Mouse (Mus musculus): ENCODE data around the gene Samhd1. TPM values are rescaled to one million over a fixed set of nuclear protein-coding genes. Genes with fewer than 3 reads are reported as not detected.

Samhd1 gene
- total and polyA plus RNA-seq, 3 experiments: 32.8 to 79.5 (median 67.9) TPM

DNA sequence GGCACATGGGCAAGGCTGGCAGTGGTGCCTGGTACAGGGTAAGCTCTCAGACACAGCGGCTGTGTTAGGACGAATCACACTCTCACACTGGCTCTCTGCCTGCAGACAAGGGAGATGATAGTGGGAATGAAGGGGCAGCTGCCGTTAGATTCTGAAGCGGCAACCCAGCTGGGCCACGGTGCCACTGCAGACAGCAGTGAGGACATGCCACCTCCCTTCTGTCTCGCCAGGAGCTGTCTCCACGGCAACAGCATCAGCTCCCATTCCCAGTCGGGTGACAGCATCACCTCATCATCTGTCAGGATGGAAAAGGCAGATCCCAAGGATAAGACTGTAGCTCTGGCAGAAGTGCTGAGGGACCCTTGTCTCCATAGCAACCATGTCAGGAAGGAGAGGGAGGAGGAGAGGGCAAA, 85.2 kb downstream of the Samhd1 start:
- in situ Hi-C loops (cut with MboI; ENCODE audit: low pct_ligation_motif_present, low pct_unique_long_range_greater_than_20kb, low sequenced_read_pairs) (no loop called here), dilution Hi-C loops (cut with MboI; ENCODE audit: extremely low pct_ligation_motif_present, extremely low pct_unique_long_range_greater_than_20kb, low sequenced_read_pairs) (no loop called here)
- Histone ChIP-seq H3K79me2 (replicated peaks; ENCODE audit: control insufficient read depth, extremely low read depth, insufficient read depth, poor library complexity, severe bottlenecking) (no peaks in the 10 kb centered on the region), H3K27me3 (replicated peaks) (no peaks in the 10 kb centered on the region), H3K27ac (ENCODE audit: insufficient read depth, low read depth) (no peak overlapping the region), H3K4me3 (replicated peaks in 1 of 3; ENCODE audit: low read depth in 2 of 3, low read length in 2 of 3, poor library complexity in 1 of 3) (no peak overlapping the region), H3K9ac (ENCODE audit: insufficient read depth, low read depth) (no peak overlapping the region), H3K4me1 (ENCODE audit: control insufficient read depth in 1 of 2, insufficient read depth in 2 of 2) (peaks cover 8 to 41% of the 10 kb centered on the region in 2 experiments), H3K9me3 (replicated peaks; ENCODE audit: low read length) (peaks cover 4% of the 10 kb centered on the region), H3K4me2 (ENCODE audit: insufficient read depth, low read depth, poor library complexity, severe bottlenecking) (no peak overlapping the region), H3K36me3 (replicated peaks in 1 of 2; ENCODE audit: control insufficient read depth in 1 of 2, insufficient read depth in 1 of 2, low read length in 1 of 2) (peaks cover 0 to 11% of the 10 kb centered on the region in 2 experiments)
- TF ChIP-seq BHLHE40 (IDR thresholded peaks at IDR 0.05; ENCODE audit: low read depth, low read length) (no peak), TCF12 (IDR thresholded peaks at IDR 0.05; ENCODE audit: low read depth, low read length) (no peak), ETS1 (conservative IDR thresholded peaks at IDR 0.05; ENCODE audit: low read depth, low read length) (no peak), ELF1 (IDR thresholded peaks at IDR 0.05; ENCODE audit: low read depth, low read length) (no peak), SMC3 (IDR thresholded peaks at IDR 0.05; ENCODE audit: low read depth, low read length) (no peak), POLR2A (IDR thresholded peaks at IDR 0.05; ENCODE audit: low read depth, low read length) (no peak), JUN (IDR thresholded peaks at IDR 0.05; ENCODE audit: insufficient read depth, low read depth, low read length) (no peak)
- DNase-seq (ENCODE audit: extremely low read depth): no peak

DNA sequence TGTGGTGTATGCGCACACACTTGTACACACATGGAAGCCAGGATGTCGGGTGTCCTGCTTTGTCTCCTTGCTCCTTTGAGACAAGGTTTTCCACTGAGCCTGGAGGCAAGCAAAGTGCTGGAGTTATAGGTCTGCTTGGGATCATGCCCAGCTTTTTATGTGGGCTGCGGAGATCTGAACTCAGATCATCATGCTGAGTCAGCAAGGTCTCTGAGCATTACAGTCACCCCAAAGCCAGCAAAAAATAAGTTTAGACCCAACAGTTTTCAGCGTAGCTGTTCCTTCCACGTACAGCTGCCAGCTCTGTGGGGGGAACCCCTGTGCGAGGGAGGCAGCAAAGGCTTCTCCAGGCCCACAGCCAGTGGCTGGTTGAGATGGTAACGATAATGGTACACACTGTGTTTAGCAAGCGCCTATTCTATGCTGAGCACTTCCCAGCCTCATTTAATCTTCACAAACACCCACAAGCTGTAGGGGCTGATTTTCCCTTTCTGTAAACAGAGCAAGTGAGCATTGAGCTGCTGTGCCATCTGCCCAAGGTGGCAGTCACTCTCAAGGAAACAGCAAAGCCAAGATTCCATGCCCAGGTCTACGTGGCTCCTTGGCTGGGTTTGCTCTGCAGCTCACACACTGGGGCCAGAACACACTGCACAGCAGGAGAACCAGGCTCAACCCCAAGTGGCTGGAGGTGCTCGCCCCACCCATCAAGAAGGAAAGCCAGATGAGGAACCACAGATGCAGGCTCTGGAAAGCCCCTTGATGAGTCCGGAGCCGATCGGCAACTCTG, 86.5 kb downstream of the Samhd1 start:
- in situ Hi-C loops (cut with MboI; ENCODE audit: low pct_ligation_motif_present, low pct_unique_long_range_greater_than_20kb, low sequenced_read_pairs): no loop called here

More for the DNA sequence above, 86.5 kb downstream of the Samhd1 start:
- Histone ChIP-seq H3K4me2 (ENCODE audit: insufficient read depth, low read depth, poor library complexity, severe bottlenecking) (peak overlapping the region; percentile 2; the same call in 1 of the 2 replicates), H3K27ac (ENCODE audit: insufficient read depth, low read depth) (no peak overlapping the region), H3K27me3 (replicated peaks) (no peaks in the 10 kb centered on the region), H3K36me3 (replicated peaks in 1 of 2; ENCODE audit: control insufficient read depth in 1 of 2, insufficient read depth in 1 of 2, low read length in 1 of 2) (peaks cover 0 to 13% of the 10 kb centered on the region in 2 experiments), H3K4me1 (ENCODE audit: control insufficient read depth in 1 of 2, insufficient read depth in 2 of 2) (peaks cover 8 to 33% of the 10 kb centered on the region in 2 experiments), H3K9ac (ENCODE audit: insufficient read depth, low read depth) (no peak overlapping the region), H3K79me2 (replicated peaks; ENCODE audit: control insufficient read depth, extremely low read depth, insufficient read depth, poor library complexity, severe bottlenecking) (no peaks in the 10 kb centered on the region), H3K4me3 (replicated peaks in 1 of 3; ENCODE audit: low read depth in 2 of 3, low read length in 2 of 3, poor library complexity in 1 of 3) (no peak overlapping the region), H3K9me3 (replicated peaks; ENCODE audit: low read length) (peaks cover 4% of the 10 kb centered on the region)
- dilution Hi-C loops (cut with MboI; ENCODE audit: extremely low pct_ligation_motif_present, extremely low pct_unique_long_range_greater_than_20kb, low sequenced_read_pairs): no loop called here
- TF ChIP-seq EP300 (IDR thresholded peaks at IDR 0.05; ENCODE audit: low read length): 0 out of 2 replicates have a peak, but pooled peaks have one; percentile 18
- TF ChIP-seq MAX (IDR thresholded peaks at IDR 0.05; ENCODE audit: low read length): 0 out of 2 replicates have a peak, but pooled peaks have one; percentile 22
- TF ChIP-seq HCFC1 (IDR thresholded peaks at IDR 0.05; ENCODE audit: low read depth, low read length): no peak
- 0 out of 2 replicates have a peak, but pooled peaks have one; percentile 45 for TF ChIP-seq MAZ (IDR thresholded peaks at IDR 0.05; ENCODE audit: low read depth, low read length)
- TF ChIP-seq MAFK (IDR thresholded peaks at IDR 0.05; ENCODE audit: insufficient replicate concordance, low read length): peak; percentile 89
- no peak for TF ChIP-seq E2F4 (IDR thresholded peaks at IDR 0.05; ENCODE audit: insufficient replicate concordance, low read depth, low read length)
- peak; percentile 73 for DNase-seq (ENCODE audit: extremely low read depth)

Other genes starting within 250 kb of the Samhd1 start
- 3.2 and 3.8 TPM in 2 replicates for gene Sla2, start 248.1 kb downstream of the Samhd1 start, total RNA-seq (2012; rRNA removed)
- gene Sla2, start 248.1 kb downstream of the Samhd1 start, total RNA-seq (2014; rRNA removed): 0.49 and 1.1 TPM in 2 replicates
- gene Sla2, start 248.1 kb downstream of the Samhd1 start, polyA plus RNA-seq (2012; ENCODE audit: insufficient read length, low read depth): 1.4 and 1.9 TPM in 2 replicates
- gene Ndrg3, start 143.2 kb downstream of the Samhd1 start, total RNA-seq (2012; rRNA removed): 20.9 and 21.8 TPM in 2 replicates
- gene Ndrg3, start 143.2 kb downstream of the Samhd1 start, total RNA-seq (2014; rRNA removed): 12.9 and 16.6 TPM in 2 replicates
- gene Ndrg3, start 143.2 kb downstream of the Samhd1 start, polyA plus RNA-seq (2012; ENCODE audit: insufficient read length, low read depth): 27.5 and 34.3 TPM in 2 replicates
- 23.2 and 23.4 TPM in 2 replicates for gene Dsn1, start 128.1 kb downstream of the Samhd1 start, total RNA-seq (2012; rRNA removed)
- gene Dsn1, start 128.1 kb downstream of the Samhd1 start, total RNA-seq (2014; rRNA removed): 34.3 and 38.0 TPM in 2 replicates
- gene Dsn1, start 128.1 kb downstream of the Samhd1 start, polyA plus RNA-seq (2012; ENCODE audit: insufficient read length, low read depth): 25.6 and 26.5 TPM in 2 replicates
- 1.0 and 2.0 TPM in 2 replicates for gene Soga1, start 56.0 kb downstream of the Samhd1 start, total RNA-seq (2012; rRNA removed)
- gene Soga1, start 56.0 kb downstream of the Samhd1 start, total RNA-seq (2014; rRNA removed): 0.31 and 0.39 TPM in 2 replicates
- 1.8 and 2.0 TPM in 2 replicates for gene Soga1, start 56.0 kb downstream of the Samhd1 start, polyA plus RNA-seq (2012; ENCODE audit: insufficient read length, low read depth)
- not detected in 2 replicates for gene Tldc2, start 48.2 kb downstream of the Samhd1 start, total RNA-seq (2012; rRNA removed)
- gene Tldc2, start 48.2 kb downstream of the Samhd1 start, total RNA-seq (2014; rRNA removed): not detected in 2 replicates
- not detected in 2 replicates for gene Tldc2, start 48.2 kb downstream of the Samhd1 start, polyA plus RNA-seq (2012; ENCODE audit: insufficient read length, low read depth)
- 14.9 and 16.0 TPM in 2 replicates for gene Rbl1, start 69.3 kb upstream of the Samhd1 start, total RNA-seq (2012; rRNA removed)
- gene Rbl1, start 69.3 kb upstream of the Samhd1 start, total RNA-seq (2014; rRNA removed): 27.4 and 29.5 TPM in 2 replicates
- gene Rbl1, start 69.3 kb upstream of the Samhd1 start, polyA plus RNA-seq (2012; ENCODE audit: insufficient read length, low read depth): 21.9 and 23.2 TPM in 2 replicates
- 336 and 350 TPM in 2 replicates for gene Rpn2, start 143.8 kb upstream of the Samhd1 start, total RNA-seq (2012; rRNA removed)
- gene Rpn2, start 143.8 kb upstream of the Samhd1 start, total RNA-seq (2014; rRNA removed): 277 and 301 TPM in 2 replicates
- gene Rpn2, start 143.8 kb upstream of the Samhd1 start, polyA plus RNA-seq (2012; ENCODE audit: insufficient read length, low read depth): 255 and 296 TPM in 2 replicates
- 0.25 TPM in 2 replicates for gene Mroh8, start 144.3 kb upstream of the Samhd1 start, total RNA-seq (2012; rRNA removed)
- 0.16 TPM in 1 of 2 replicates, not detected in the other for gene Mroh8, start 144.3 kb upstream of the Samhd1 start, total RNA-seq (2014; rRNA removed)
- 0.25 and 0.41 TPM in 2 replicates for gene Mroh8, start 144.3 kb upstream of the Samhd1 start, polyA plus RNA-seq (2012; ENCODE audit: insufficient read length, low read depth)
- gene Ghrh, start 212.2 kb upstream of the Samhd1 start, total RNA-seq (2012; rRNA removed): not detected in 2 replicates
- not detected in 2 replicates for gene Ghrh, start 212.2 kb upstream of the Samhd1 start, total RNA-seq (2014; rRNA removed)
- gene Ghrh, start 212.2 kb upstream of the Samhd1 start, polyA plus RNA-seq (2012; ENCODE audit: insufficient read length, low read depth): not detected in 2 replicates
- gene Manbal, start 232.3 kb upstream of the Samhd1 start, total RNA-seq (2012; rRNA removed): 15.4 and 17.0 TPM in 2 replicates
- gene Manbal, start 232.3 kb upstream of the Samhd1 start, total RNA-seq (2014; rRNA removed): 10.8 and 13.7 TPM in 2 replicates
- gene Manbal, start 232.3 kb upstream of the Samhd1 start, polyA plus RNA-seq (2012; ENCODE audit: insufficient read length, low read depth): 21.7 and 29.4 TPM in 2 replicates

All from CH12.LX (cell line).